Mouse (Mus musculus) MEL (cell line): ENCODE results near the gene Hvcn1. TPM values are rescaled to one million over a fixed set of nuclear protein-coding genes. Genes with fewer than 3 reads are reported as not detected.

ENCODE experiments used
- DNase-seq: peaks from one replicate; pipeline ENCODE4 v3.0.0; 2011; ENCODE audit warnings: low read depth, low spot score
- H3K27ac ChIP-seq: 2 replicates; pipeline ENCODE4 v1.5.1; 2012; ENCODE audit warnings: low read depth, mild to moderate bottlenecking, control low read depth, low read length, moderate library complexity; ENCODE audit not compliant: control insufficient read depth
- H3K27me3 ChIP-seq, 2 experiments: fragments of 150-350 bp in 1 of 2; sonication (generic) in 1 of 2; 2 replicates each; pipeline ENCODE4 v1.6.1; 2012; ENCODE audit warnings: low read length in 2 of 2, mild to moderate bottlenecking in 2 of 2, improper control_type of control experiment in 1 of 2, moderate library complexity in 1 of 2; ENCODE audit not compliant: insufficient read depth in 2 of 2, control insufficient read depth in 1 of 2
- H3K36me3 ChIP-seq, 2 experiments: 2 replicates each; pipeline ENCODE4 v1.6.1; 2012 to 2014; ENCODE audit warnings: low read length in 2 of 2, improper control_type of control experiment in 1 of 2, inconsistent platforms in 1 of 2, mild to moderate bottlenecking in 1 of 2; ENCODE audit not compliant: insufficient read depth in 2 of 2, control insufficient read depth in 1 of 2
- H3K4me1 ChIP-seq, 2 experiments: fragments of 150-350 bp in 1 of 2; sonication (generic) in 1 of 2; 2 replicates each; pipeline ENCODE4 v1.6.1; 2012; ENCODE audit warnings: low read length in 2 of 2, improper control_type of control experiment in 1 of 2, mild to moderate bottlenecking in 1 of 2; ENCODE audit not compliant: insufficient read depth in 2 of 2, control insufficient read depth in 1 of 2
- H3K4me3 ChIP-seq, 2 experiments: fragments of 150-350 bp in 1 of 2; sonication (generic) in 1 of 2; 2 replicates each; pipeline ENCODE4 v1.5.1; 2012; ENCODE audit warnings: low read depth in 2 of 2, low read length in 2 of 2, mild to moderate bottlenecking in 2 of 2, moderate library complexity in 2 of 2, control low read depth in 1 of 2, improper control_type of control experiment in 1 of 2; ENCODE audit not compliant: control insufficient read depth in 1 of 2, insufficient read depth in 1 of 2
- H3K79me2 ChIP-seq: 2 replicates; pipeline ENCODE4 v1.6.1; 2012; ENCODE audit warnings: mild to moderate bottlenecking, low read length, moderate library complexity; ENCODE audit not compliant: control insufficient read depth, poor library complexity, insufficient read depth
- H3K9ac ChIP-seq: 2 replicates; pipeline ENCODE4 v1.6.1; 2012; ENCODE audit warnings: low read depth, mild to moderate bottlenecking, control low read depth, low read length, moderate library complexity; ENCODE audit not compliant: control insufficient read depth, poor library complexity, severe bottlenecking
- H3K9me3 ChIP-seq: fragments of 150-350 bp; sonication (generic); replicated peaks from 2 replicates; pipeline ENCODE4 v1.6.1; 2012; ENCODE audit warnings: mild to moderate bottlenecking, low read length, improper control_type of control experiment, moderate library complexity; ENCODE audit not compliant: insufficient read depth
- CHD1 ChIP-seq: IDR thresholded peaks from 2 replicates; pipeline ENCODE4 v1.6.1; 2012; ENCODE audit warnings: low read depth, mild to moderate bottlenecking, inconsistent platforms, low read length, improper control_type of control experiment
- CHD2 ChIP-seq: IDR thresholded peaks from 2 replicates; pipeline ENCODE4 v1.6.1; 2011; ENCODE audit warnings: low read length, improper control_type of control experiment
- CTCF ChIP-seq, 3 experiments: IDR thresholded peaks in 2 of 3; conservative IDR thresholded peaks in 1 of 3; 2 replicates each; pipeline ENCODE4 v1.5.1; 2011 to 2012; ENCODE audit warnings: low read length in 3 of 3, low read depth in 2 of 3, mild to moderate bottlenecking in 2 of 3, improper control_type of control experiment in 1 of 3, inconsistent platforms in 1 of 3, mixed read lengths in 1 of 3, moderate library complexity in 1 of 3; ENCODE audit not compliant: control insufficient read depth in 1 of 3, insufficient read depth in 1 of 3, poor library complexity in 1 of 3, severe bottlenecking in 1 of 3
- E2F4 ChIP-seq: IDR thresholded peaks from 2 replicates; pipeline ENCODE4 v1.6.1; 2011; ENCODE audit warnings: low read depth, low read length, improper control_type of control experiment, borderline replicate concordance
- ELF1 ChIP-seq: IDR thresholded peaks from 2 replicates; pipeline ENCODE4 v1.6.1; 2014; ENCODE audit warnings: low read depth, mild to moderate bottlenecking, inconsistent platforms, low read length, improper control_type of control experiment, moderate library complexity
- MAX ChIP-seq: IDR thresholded peaks from 2 replicates; pipeline ENCODE4 v1.6.1; 2011; ENCODE audit warnings: low read length, improper control_type of control experiment
- MAZ ChIP-seq: IDR thresholded peaks from 2 replicates; pipeline ENCODE4 v1.6.1; 2012; ENCODE audit warnings: low read depth, mild to moderate bottlenecking, inconsistent platforms, low read length, improper control_type of control experiment
- MXI1 ChIP-seq: IDR thresholded peaks from 2 replicates; pipeline ENCODE4 v1.6.1; 2011; ENCODE audit warnings: mild to moderate bottlenecking, low read depth, low read length, improper control_type of control experiment
- MYC ChIP-seq: IDR thresholded peaks from 2 replicates; pipeline ENCODE4 v1.6.1; 2011; ENCODE audit warnings: low read depth, mild to moderate bottlenecking, low read length, improper control_type of control experiment, moderate library complexity
- NRF1 ChIP-seq: IDR thresholded peaks from 2 replicates; pipeline ENCODE4 v1.6.1; 2014; ENCODE audit warnings: low read depth, mild to moderate bottlenecking, inconsistent platforms, low read length, improper control_type of control experiment, moderate library complexity; ENCODE audit not compliant: poor library complexity, insufficient read depth, severe bottlenecking
- POLR2A ChIP-seq, 2 experiments: IDR thresholded peaks; 2 replicates each; pipeline ENCODE4 v1.6.1; 2011 to 2012; ENCODE audit warnings: low read length in 2 of 2, mild to moderate bottlenecking in 2 of 2, control low read depth in 1 of 2, improper control_type of control experiment in 1 of 2, low read depth in 1 of 2, moderate library complexity in 1 of 2; ENCODE audit not compliant: control insufficient read depth in 1 of 2, insufficient read depth in 1 of 2, poor library complexity in 1 of 2
- POLR2AphosphoS2 ChIP-seq: IDR thresholded peaks from 2 replicates; pipeline ENCODE4 v1.6.1; 2011; ENCODE audit warnings: low read length, improper control_type of control experiment
- POLR2AphosphoS5 ChIP-seq: IDR thresholded peaks from 2 replicates; pipeline ENCODE4 v1.6.1; 2012; ENCODE audit warnings: low read depth, borderline replicate concordance, mild to moderate bottlenecking, inconsistent platforms, low read length, moderate library complexity, mixed read lengths
- RAD21 ChIP-seq: IDR thresholded peaks from 2 replicates; pipeline ENCODE4 v1.6.1; 2011; ENCODE audit warnings: mild to moderate bottlenecking, low read depth, low read length, improper control_type of control experiment
- RCOR1 ChIP-seq: IDR thresholded peaks from 2 replicates; pipeline ENCODE4 v1.6.1; 2012; ENCODE audit warnings: low read depth, mild to moderate bottlenecking, inconsistent platforms, low read length, improper control_type of control experiment
- SMC3 ChIP-seq: IDR thresholded peaks from 2 replicates; pipeline ENCODE4 v1.6.1; 2011; ENCODE audit warnings: low read depth, low read length, improper control_type of control experiment
- TAL1 ChIP-seq: IDR thresholded peaks from 2 replicates; pipeline ENCODE4 v1.6.1; 2012; ENCODE audit warnings: mild to moderate bottlenecking, inconsistent platforms, low read length, moderate library complexity, mixed read lengths
- ZC3H11A ChIP-seq: IDR thresholded peaks from 2 replicates; pipeline ENCODE4 v1.6.1; 2012; ENCODE audit warnings: low read depth, mild to moderate bottlenecking, inconsistent platforms, low read length, improper control_type of control experiment
- ZMIZ1 ChIP-seq: IDR thresholded peaks from 2 replicates; pipeline ENCODE4 v1.6.1; 2012; ENCODE audit warnings: low read depth, mild to moderate bottlenecking, inconsistent platforms, low read length, improper control_type of control experiment, moderate library complexity
- ZNF384 ChIP-seq: IDR thresholded peaks from 2 replicates; pipeline ENCODE4 v1.6.1; 2012; ENCODE audit warnings: low read depth, mild to moderate bottlenecking, inconsistent platforms, low read length, improper control_type of control experiment
- polyA plus RNA-seq, 2 experiments: library from polyadenylated mRNA; stranded (reverse) in 1 of 2; unstranded in 1 of 2; fragments of >175 nt in 1 of 2; fragments of >200 nt in 1 of 2; gene quantifications; 2 replicates each; pipeline versions ENCODE4 v1.2.1 to v1.2.4; 2012; ENCODE audit warnings: low replicate concordance in 2 of 2, low read depth in 1 of 2; ENCODE audit not compliant: insufficient read length in 2 of 2, insufficient read depth in 1 of 2, missing spikeins in 1 of 2
- total RNA-seq: library from RNA; depleted of rRNA; stranded (reverse); fragments of 300-350 nt; gene quantifications from 2 replicates; pipeline ENCODE4 v1.2.3, GENCODE M21; 2012

Hvcn1 gene
- total and polyA plus RNA-seq, 3 experiments, result 8.4 to 13.5 TPM; not detected in 1

- Histone ChIP-seq H3K79me2 (no peaks in the 10 kb centered on the region), H3K9me3 (no peaks in the 10 kb centered on the region), H3K36me3 (no peaks in the 10 kb centered on the region), H3K4me1 (no peaks in the 10 kb centered on the region), H3K27me3 (no peaks in the 10 kb centered on the region), H3K27ac (no peak overlapping the region), H3K9ac (no peak overlapping the region), H3K4me3 (no peak overlapping the region)
- no peak for DNase-seq
- no peak for TF ChIP-seq MYC
- no peak for TF ChIP-seq RAD21
- no peak for TF ChIP-seq MXI1
- no peak for TF ChIP-seq ZC3H11A
- TF ChIP-seq ZNF384, result no peak
- no peak for TF ChIP-seq RCOR1
- TF ChIP-seq ELF1, result no peak
- no peak for TF ChIP-seq E2F4
- no peak for TF ChIP-seq MAX
- no peak for TF ChIP-seq POLR2AphosphoS5
- no peak for TF ChIP-seq CHD1
- no peak for TF ChIP-seq POLR2A (IDR thresholded peaks at IDR 0.05; ENCODE audit: control insufficient read depth in 1 of 2, insufficient read depth in 1 of 2, low read depth in 1 of 2, low read length in 2 of 2, poor library complexity in 1 of 2)
- TF ChIP-seq SMC3, result no peak
- TF ChIP-seq, all 39 proteins: peak for 0
Measured at GRCm38 (mm10) chr5:122219655-122220629, 13.3 kb downstream of the Hvcn1 start.

- no peaks in the 10 kb centered on the region for H3K79me2 ChIP-seq
- TF ChIP-seq POLR2AphosphoS2, result no peak
- TF ChIP-seq CHD2, result no peak
- no peak for TF ChIP-seq NRF1
- no peak for TF ChIP-seq TAL1
- no peak for TF ChIP-seq ZNF384
- no peak for TF ChIP-seq MAZ
- no peak for TF ChIP-seq ZMIZ1
- no peak for TF ChIP-seq CTCF (IDR thresholded peaks at IDR 0.05 in 2 of 3, conservative IDR thresholded peaks at IDR 0.05 in 1 of 3; ENCODE audit: control insufficient read depth in 1 of 3, insufficient read depth in 1 of 3, low read depth in 2 of 3, low read length in 3 of 3, poor library complexity in 1 of 3, severe bottlenecking in 1 of 3)
- TF ChIP-seq MAX, result no peak
- no peak overlapping the region for H3K27ac ChIP-seq
- H3K9ac ChIP-seq, result no peak overlapping the region
- no peak for DNase-seq
- H3K4me1 ChIP-seq, result no peaks in the 10 kb centered on the region
- no peaks in the 10 kb centered on the region for H3K36me3 ChIP-seq
- H3K27me3 ChIP-seq, result no peaks in the 10 kb centered on the region
- H3K4me3 ChIP-seq, result no peak overlapping the region
- no peaks in the 10 kb centered on the region for H3K9me3 ChIP-seq
Measured at GRCm38 (mm10) chr5:122221085-122221484, 14.5 kb downstream of the Hvcn1 start.
